ENCODE assay signal across 19 mouse cellular contexts in genomic region chr19:60997784-60998183, GRCm38 (mm10).
A peak's percentile ranks its signal among the peaks of the same experiment; 100 is the strongest.
DNase-seq lines count a peak whose midpoint lies in the region; ATAC-seq lines count a peak whose summit lies in the region.
"Had no signal": no experiment of that assay in that cellular context is flagged by ENCODE, and none has a peak within 500 bp of the region (broad histone marks: within the 10 kb centered on the region; RNA-seq: fewer than 3 reads in every experiment).

No protein-coding gene starts in this region.

- WGBS in heart, embryonic 16.5 days: 68% methylated on average over 4 of the region's 4 CpGs

- peak; percentile 37 for DNase-seq in heart, adult 8-10 months (ENCODE audit: low spot score)
- no peak for DNase-seq in heart, postnatal 25 days (ENCODE audit: low spot score)
- peak; percentile 80 for DNase-seq in adipocyte (ENCODE audit: low spot score)
- DNase-seq in spleen, adult 12 weeks (ENCODE audit: low spot score): no peak
- DNase-seq: cerebellum, adult 18-20 months; cerebellum, postnatal 36 days; lung, embryonic 14.5 days; lung, postnatal 4 days; right cerebral cortex, postnatal 14 days; thymus, postnatal 36 days had no signal

- intact Hi-C loops in heart, postnatal 25 days (cut with DNase I): no loop called here

- peak overlapping the region; percentile 88 for H3K27ac ChIP-seq in brown adipose tissue, adult 24 weeks (replicated peaks; ENCODE audit: low read depth, low read length)
- H3K27ac ChIP-seq in heart, embryonic 16.5 days (ENCODE audit: low read length): peak overlapping the region; percentile 76
- H3K27ac ChIP-seq: forebrain, embryonic 13.5 days; hindbrain, postnatal 0 days; kidney, postnatal 0 days; midbrain, embryonic 10.5 days; neural tube, embryonic 12.5 days had no signal

- H3K9me3 ChIP-seq in heart, embryonic 16.5 days (replicated peaks; ENCODE audit: control insufficient read depth, low read length): no peaks in the 10 kb centered on the region
- H3K9me3 ChIP-seq: forebrain, embryonic 13.5 days; midbrain, embryonic 10.5 days; neural tube, embryonic 12.5 days had no signal

- no peak overlapping the region for H3K4me3 ChIP-seq in brown adipose tissue, adult 24 weeks (ENCODE audit: insufficient read depth, low read depth, low read length)
- no peak overlapping the region for H3K4me3 ChIP-seq in heart, embryonic 16.5 days (ENCODE audit: low read length)
- H3K4me3 ChIP-seq: forebrain, embryonic 13.5 days; midbrain, embryonic 10.5 days; neural tube, embryonic 12.5 days had no signal

- no peaks in the 10 kb centered on the region for H3K27me3 ChIP-seq in heart, embryonic 16.5 days (ENCODE audit: control insufficient read depth, insufficient read depth, low read length)
- H3K27me3 ChIP-seq: forebrain, embryonic 13.5 days; neural tube, embryonic 12.5 days had no signal

- H3K4me2 ChIP-seq in heart, embryonic 16.5 days (ENCODE audit: low read depth, low read length): no peak overlapping the region
- H3K4me2 ChIP-seq: forebrain, embryonic 13.5 days; liver, embryonic 11.5 days; lung, embryonic 14.5 days; neural tube, embryonic 12.5 days had no signal

- no peak overlapping the region for H3K9ac ChIP-seq in heart, embryonic 16.5 days (ENCODE audit: low read length)
- H3K9ac ChIP-seq: forebrain, embryonic 13.5 days; lung, embryonic 14.5 days; neural tube, embryonic 12.5 days had no signal

- peak; percentile 56; the same call in 1 of the 2 replicates for ATAC-seq in heart, embryonic 16.5 days (replicated peaks; ENCODE audit: extremely low read depth, insufficient read depth, low FRiP score)
- no peak for ATAC-seq in monocyte, adult 5-6 weeks (replicated peaks; ENCODE audit: insufficient number of reproducible peaks, low FRiP score, low TSS enrichment, poor library complexity, severe bottlenecking)
- ATAC-seq: forebrain, embryonic 13.5 days; hindbrain, postnatal 0 days had no signal

- no peaks in the 10 kb centered on the region for H3K36me3 ChIP-seq in heart, embryonic 16.5 days (ENCODE audit: control insufficient read depth, insufficient read depth)
- H3K36me3 ChIP-seq: midbrain, embryonic 10.5 days; neural tube, embryonic 12.5 days had no signal

- peaks cover 15% of the 10 kb centered on the region for H3K4me1 ChIP-seq in brown adipose tissue, adult 24 weeks (ENCODE audit: control insufficient read depth, insufficient read depth, insufficient read length, low read length)
- H3K4me1 ChIP-seq in heart, embryonic 16.5 days (ENCODE audit: control insufficient read depth, insufficient read depth, low read length): peaks cover 25% of the 10 kb centered on the region
- H3K4me1 ChIP-seq: forebrain, embryonic 13.5 days; midbrain, embryonic 10.5 days; neural tube, embryonic 12.5 days had no signal

Comparison
In these comparisons a context has a peak if more than half of its experiments do, and no peak if none do; other contexts are left out.
1. DNase-seq: peak in heart, adult 8-10 months (single experiment) and adipocyte (single experiment); none in heart, postnatal 25 days (single experiment) and spleen, adult 12 weeks (single experiment).